Mouse (Mus musculus): Measurements from ENCODE around the gene Mapk7. TPM values are rescaled to one million over a fixed set of nuclear protein-coding genes. Genes with fewer than 3 reads are reported as not detected.

Mapk7 gene
- polyA plus RNA-seq (2014; fragmentation: Nextera tagmentation; extraction: Ambion mirVana): 52.8 and 65.7 TPM in 2 replicates

- peak within 1 kb of the TSS; percentile 51 for H3K4me2 ChIP-seq (ENCODE audit: low read depth, low read length)
- under 1% methylated on average over 53 of the region's 62 CpGs for WGBS
- peak within 1 kb of the TSS; percentile 84 for H3K9ac ChIP-seq (replicated peaks; ENCODE audit: low read depth, low read length)
- peak within 1 kb of the TSS; percentile 70 for H3K4me3 ChIP-seq (ENCODE audit: low read depth, low read length)
- H3K27ac ChIP-seq (ENCODE audit: low read depth, low read length): peak within 1 kb of the TSS; percentile 88
- H3K36me3 ChIP-seq (ENCODE audit: control insufficient read depth, insufficient read depth, low read length): peaks cover 20% of the 10 kb centered on the region
- no peaks in the 10 kb centered on the region for H3K27me3 ChIP-seq (ENCODE audit: control insufficient read depth, insufficient read depth, low read length)
- H3K4me1 ChIP-seq (ENCODE audit: control insufficient read depth, insufficient read depth, low read length): peaks cover 7% of the 10 kb centered on the region
- no peaks in the 10 kb centered on the region for H3K9me3 ChIP-seq (ENCODE audit: control insufficient read depth, low read length)
- peak; percentile 97 for ATAC-seq (ENCODE audit: low read depth)
Observed at GRCm38 (mm10) chr11:61494129-61494997, at the start of gene Mapk7. TSS of gene Mapk7 (minus strand) at chr11:61494406.

GRCm38 (mm10) chr11:61541106-61541505 is 46.9 kb upstream of the Mapk7 start:
- Histone ChIP-seq H3K4me1 (ENCODE audit: control insufficient read depth, insufficient read depth, low read length) (no peaks in the 10 kb centered on the region), H3K4me3 (ENCODE audit: low read depth, low read length) (no peak overlapping the region), H3K9ac (replicated peaks; ENCODE audit: low read depth, low read length) (no peak overlapping the region), H3K9me3 (ENCODE audit: control insufficient read depth, low read length) (no peaks in the 10 kb centered on the region), H3K4me2 (ENCODE audit: low read depth, low read length) (no peak overlapping the region), H3K27me3 (ENCODE audit: control insufficient read depth, insufficient read depth, low read length) (no peaks in the 10 kb centered on the region), H3K27ac (ENCODE audit: low read depth, low read length) (no peak overlapping the region), H3K36me3 (ENCODE audit: control insufficient read depth, insufficient read depth, low read length) (peaks cover 21% of the 10 kb centered on the region)
- WGBS: 96% methylated on average over 2 of the region's 2 CpGs
- ATAC-seq (ENCODE audit: low read depth): no peak

GRCm38 (mm10) chr11:61540642-61541041 is 46.4 kb upstream of the Mapk7 start:
- no peak overlapping the region for H3K9ac ChIP-seq (replicated peaks; ENCODE audit: low read depth, low read length)
- no peak overlapping the region for H3K27ac ChIP-seq (ENCODE audit: low read depth, low read length)
- H3K36me3 ChIP-seq (ENCODE audit: control insufficient read depth, insufficient read depth, low read length): peaks cover 18% of the 10 kb centered on the region
- no peaks in the 10 kb centered on the region for H3K9me3 ChIP-seq (ENCODE audit: control insufficient read depth, low read length)
- no peak overlapping the region for H3K4me2 ChIP-seq (ENCODE audit: low read depth, low read length)
- no peaks in the 10 kb centered on the region for H3K4me1 ChIP-seq (ENCODE audit: control insufficient read depth, insufficient read depth, low read length)
- ATAC-seq (ENCODE audit: low read depth): no peak
- no peak overlapping the region for H3K4me3 ChIP-seq (ENCODE audit: low read depth, low read length)
- 92% methylated on average over 7 of the region's 7 CpGs for WGBS
- H3K27me3 ChIP-seq (ENCODE audit: control insufficient read depth, insufficient read depth, low read length): no peaks in the 10 kb centered on the region

GRCm38 (mm10) chr11:61537362-61537761 is 43.2 kb upstream of the Mapk7 start:
- Histone ChIP-seq H3K9me3 (ENCODE audit: control insufficient read depth, low read length) (no peaks in the 10 kb centered on the region), H3K27me3 (ENCODE audit: control insufficient read depth, insufficient read depth, low read length) (no peaks in the 10 kb centered on the region), H3K36me3 (ENCODE audit: control insufficient read depth, insufficient read depth, low read length) (peaks cover 9% of the 10 kb centered on the region; the same call in 1 of the 2 replicates), H3K27ac (ENCODE audit: low read depth, low read length) (no peak overlapping the region), H3K4me2 (ENCODE audit: low read depth, low read length) (no peak overlapping the region), H3K4me3 (ENCODE audit: low read depth, low read length) (no peak overlapping the region), H3K4me1 (ENCODE audit: control insufficient read depth, insufficient read depth, low read length) (no peaks in the 10 kb centered on the region), H3K9ac (replicated peaks; ENCODE audit: low read depth, low read length) (no peak overlapping the region)
- WGBS: 91% methylated on average over 3 of the region's 3 CpGs
- no peak for ATAC-seq (ENCODE audit: low read depth)

- Histone ChIP-seq H3K4me2 (ENCODE audit: low read depth, low read length) (no peak overlapping the region), H3K9me3 (ENCODE audit: control insufficient read depth, low read length) (no peaks in the 10 kb centered on the region), H3K36me3 (ENCODE audit: control insufficient read depth, insufficient read depth, low read length) (peaks cover 9% of the 10 kb centered on the region; the same call in 1 of the 2 replicates), H3K9ac (replicated peaks; ENCODE audit: low read depth, low read length) (no peak overlapping the region), H3K27ac (ENCODE audit: low read depth, low read length) (no peak overlapping the region), H3K4me1 (ENCODE audit: control insufficient read depth, insufficient read depth, low read length) (no peaks in the 10 kb centered on the region), H3K4me3 (ENCODE audit: low read depth, low read length) (no peak overlapping the region), H3K27me3 (ENCODE audit: control insufficient read depth, insufficient read depth, low read length) (no peaks in the 10 kb centered on the region)
- ATAC-seq (ENCODE audit: low read depth): no peak
- WGBS: 78% methylated on average over 3 of the region's 3 CpGs
Observed at GRCm38 (mm10) chr11:61536952-61537351, 42.7 kb upstream of the Mapk7 start.

- Histone ChIP-seq H3K27me3 (ENCODE audit: control insufficient read depth, insufficient read depth, low read length) (no peaks in the 10 kb centered on the region), H3K4me2 (ENCODE audit: low read depth, low read length) (no peak overlapping the region), H3K9ac (replicated peaks; ENCODE audit: low read depth, low read length) (no peak overlapping the region), H3K4me3 (ENCODE audit: low read depth, low read length) (no peak overlapping the region), H3K4me1 (ENCODE audit: control insufficient read depth, insufficient read depth, low read length) (no peaks in the 10 kb centered on the region), H3K9me3 (ENCODE audit: control insufficient read depth, low read length) (no peaks in the 10 kb centered on the region), H3K36me3 (ENCODE audit: control insufficient read depth, insufficient read depth, low read length) (peaks cover 9% of the 10 kb centered on the region; the same call in 1 of the 2 replicates), H3K27ac (ENCODE audit: low read depth, low read length) (no peak overlapping the region)
- no peak for ATAC-seq (ENCODE audit: low read depth)
- 77% methylated on average over 1 of the region's 1 CpGs for WGBS
Observed at GRCm38 (mm10) chr11:61535530-61535929, 41.3 kb upstream of the Mapk7 start.

- no peak overlapping the region for H3K27ac ChIP-seq (ENCODE audit: low read depth, low read length)
- no peaks in the 10 kb centered on the region; the same call in 1 of the 2 replicates for H3K36me3 ChIP-seq (ENCODE audit: control insufficient read depth, insufficient read depth, low read length)
- H3K4me1 ChIP-seq (ENCODE audit: control insufficient read depth, insufficient read depth, low read length): peaks cover 8% of the 10 kb centered on the region; the same call in 1 of the 2 replicates
- no peaks in the 10 kb centered on the region for H3K27me3 ChIP-seq (ENCODE audit: control insufficient read depth, insufficient read depth, low read length)
- H3K9me3 ChIP-seq (ENCODE audit: control insufficient read depth, low read length): no peaks in the 10 kb centered on the region
- H3K9ac ChIP-seq (replicated peaks; ENCODE audit: low read depth, low read length): no peak overlapping the region
- H3K4me3 ChIP-seq (ENCODE audit: low read depth, low read length): no peak overlapping the region
- ATAC-seq (ENCODE audit: low read depth): no peak
- no peak overlapping the region for H3K4me2 ChIP-seq (ENCODE audit: low read depth, low read length)
- 51% methylated on average over 5 of the region's 5 CpGs for WGBS
Observed at GRCm38 (mm10) chr11:61533571-61533970, 39.4 kb upstream of the Mapk7 start.

- WGBS: 86% methylated on average over 2 of the region's 2 CpGs
- H3K9me3 ChIP-seq (ENCODE audit: control insufficient read depth, low read length): no peaks in the 10 kb centered on the region
- H3K36me3 ChIP-seq (ENCODE audit: control insufficient read depth, insufficient read depth, low read length): no peaks in the 10 kb centered on the region; the same call in 1 of the 2 replicates
- no peak overlapping the region for H3K4me3 ChIP-seq (ENCODE audit: low read depth, low read length)
- H3K4me2 ChIP-seq (ENCODE audit: low read depth, low read length): no peak overlapping the region
- H3K27ac ChIP-seq (ENCODE audit: low read depth, low read length): no peak overlapping the region
- no peak overlapping the region for H3K9ac ChIP-seq (replicated peaks; ENCODE audit: low read depth, low read length)
- no peaks in the 10 kb centered on the region for H3K27me3 ChIP-seq (ENCODE audit: control insufficient read depth, insufficient read depth, low read length)
- no peak for ATAC-seq (ENCODE audit: low read depth)
- H3K4me1 ChIP-seq (ENCODE audit: control insufficient read depth, insufficient read depth, low read length): peaks cover 8% of the 10 kb centered on the region; the same call in 1 of the 2 replicates
Observed at GRCm38 (mm10) chr11:61532820-61533219, 38.6 kb upstream of the Mapk7 start.

GRCm38 (mm10) chr11:61529268-61529713 is 35.1 kb upstream of the Mapk7 start:
- H3K27ac ChIP-seq (ENCODE audit: low read depth, low read length): peak overlapping the region; percentile 16; the same call in 1 of the 2 replicates
- H3K9ac ChIP-seq (replicated peaks; ENCODE audit: low read depth, low read length): no peak overlapping the region
- WGBS: 14% methylated on average over 4 of the region's 4 CpGs
- H3K36me3 ChIP-seq (ENCODE audit: control insufficient read depth, insufficient read depth, low read length): peaks cover under 1% of the 10 kb centered on the region; the same call in 1 of the 2 replicates
- H3K4me3 ChIP-seq (ENCODE audit: low read depth, low read length): no peak overlapping the region
- no peaks in the 10 kb centered on the region for H3K27me3 ChIP-seq (ENCODE audit: control insufficient read depth, insufficient read depth, low read length)
- peaks cover 8% of the 10 kb centered on the region; the same call in 1 of the 2 replicates for H3K4me1 ChIP-seq (ENCODE audit: control insufficient read depth, insufficient read depth, low read length)
- H3K9me3 ChIP-seq (ENCODE audit: control insufficient read depth, low read length): no peaks in the 10 kb centered on the region
- no peak overlapping the region for H3K4me2 ChIP-seq (ENCODE audit: low read depth, low read length)
- ATAC-seq (ENCODE audit: low read depth): peak; percentile 24; the same call in 1 of the 2 replicates

All from neural tube, embryonic 14.5 days (tissue).